Mouse (Mus musculus) small intestine, adult 2 months (tissue): Measurements from ENCODE around the gene Kifap3.

Experiments used
- CTCF ChIP-seq: fragments of 200-500 bp; IDR thresholded peaks from 2 replicates; pipeline ENCODE4 v1.5.1; 2012; ENCODE audit warnings: low read depth, mild to moderate bottlenecking, control low read depth, inconsistent platforms, low read length, moderate library complexity, mixed read lengths; ENCODE audit not compliant: insufficient replicate concordance, insufficient read length; ENCODE audit errors: extremely low read depth
- POLR2A ChIP-seq: fragments of 200-500 bp; IDR thresholded peaks from 2 replicates; pipeline ENCODE4 v1.6.1; 2012; ENCODE audit warnings: low read depth, mild to moderate bottlenecking, control low read depth, inconsistent platforms, low read length, moderate library complexity

- TF ChIP-seq CTCF (no peak), POLR2A (no peak)
Measured at GRCm38 (mm10) chr1:163907007-163907811, 127.8 kb downstream of the Kifap3 start.
